Mouse (Mus musculus) thymus, postnatal 14 days (tissue): ENCODE measurements at regions not wholly inside any gene's neighbourhood (a gene's known extent, or its start where the extent isn't known, plus 50 kb on each side); places are given as distances from the start of the nearest gene placed in this dataset.

Experiments
- DNase-seq: peaks from one replicate; pipeline ENCODE4 v3.0.0; 2021

DNA sequence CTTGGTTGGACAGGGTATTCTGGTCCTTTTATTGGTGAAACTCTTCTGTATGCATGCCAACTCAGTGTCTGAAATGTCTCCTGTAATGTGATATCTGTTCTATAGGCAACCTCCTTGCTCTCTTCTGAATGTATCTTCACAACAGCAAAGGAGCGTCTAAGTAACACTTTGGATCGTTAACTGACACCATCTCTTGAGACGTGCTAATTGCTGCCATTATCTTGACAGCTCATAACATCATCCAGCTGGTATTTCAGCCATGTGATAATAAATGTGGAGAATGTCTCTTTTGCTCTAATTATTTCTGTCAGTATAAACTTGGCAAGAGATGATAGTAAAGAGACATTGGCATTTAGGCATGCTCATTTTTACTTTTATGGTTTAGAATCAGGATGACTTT, 68.8 kb upstream of the Col8a1 start:
- no peak for DNase-seq

DNA sequence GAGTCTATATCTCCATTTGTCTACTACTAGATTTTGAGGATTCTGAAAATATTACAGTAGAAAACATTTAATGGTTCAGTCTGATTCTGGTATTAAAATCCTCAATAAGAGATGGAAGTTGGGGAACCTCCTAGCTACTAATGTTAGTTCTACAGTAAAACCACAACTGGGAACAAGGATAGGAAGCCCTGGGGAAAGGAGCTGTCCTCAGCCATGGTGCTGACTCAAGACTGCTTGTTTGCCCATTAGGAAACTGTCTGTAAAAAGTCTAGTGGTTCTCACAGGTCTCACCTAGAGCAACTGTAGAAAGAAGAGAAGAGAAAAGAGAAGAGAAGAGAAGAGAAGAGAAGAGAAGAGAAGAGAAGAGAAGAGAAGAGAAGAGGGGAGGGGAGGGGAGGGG, 90.9 kb upstream of the Col8a1 start:
- DNase-seq: no peak

DNA sequence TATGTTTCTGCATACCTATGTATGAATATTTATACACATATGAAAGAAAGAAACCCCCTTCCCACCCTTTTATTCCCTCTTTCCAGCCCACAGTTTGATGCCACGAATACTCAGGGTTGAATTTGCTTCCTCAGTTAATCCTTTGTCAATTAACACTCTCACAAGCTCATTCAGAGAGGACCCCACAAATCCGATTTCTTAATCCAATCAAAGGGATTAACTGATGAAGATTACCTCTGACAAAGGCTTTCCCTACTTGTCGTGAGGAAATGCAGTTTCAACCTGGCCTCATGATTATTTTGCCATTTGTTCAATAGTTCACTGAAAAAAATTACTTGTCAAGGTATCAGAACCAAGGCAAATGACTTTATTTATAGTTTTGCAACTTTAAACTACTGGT, 91.8 kb upstream of the Col8a1 start:
- DNase-seq: no peak

DNA sequence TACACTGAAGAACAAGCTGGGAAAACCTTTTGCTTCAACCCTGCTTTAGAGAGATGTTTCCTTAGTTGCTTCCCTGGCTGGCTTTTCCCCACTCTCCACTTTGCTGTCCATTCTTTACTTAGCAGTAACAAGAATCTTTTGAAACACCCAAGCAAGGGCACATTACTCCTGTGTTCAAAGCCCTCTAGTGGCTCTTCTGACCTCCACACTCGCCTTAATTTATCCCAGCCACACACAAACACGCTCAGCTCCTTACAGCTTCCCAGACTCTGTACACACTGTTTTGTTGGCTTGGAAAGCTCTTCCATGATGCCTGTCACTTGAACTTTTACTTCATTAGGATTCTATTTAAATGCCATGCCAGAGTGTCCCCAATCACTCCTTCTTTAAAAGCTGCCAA, 97.3 kb upstream of the Col8a1 start:
- no peak for DNase-seq

DNA sequence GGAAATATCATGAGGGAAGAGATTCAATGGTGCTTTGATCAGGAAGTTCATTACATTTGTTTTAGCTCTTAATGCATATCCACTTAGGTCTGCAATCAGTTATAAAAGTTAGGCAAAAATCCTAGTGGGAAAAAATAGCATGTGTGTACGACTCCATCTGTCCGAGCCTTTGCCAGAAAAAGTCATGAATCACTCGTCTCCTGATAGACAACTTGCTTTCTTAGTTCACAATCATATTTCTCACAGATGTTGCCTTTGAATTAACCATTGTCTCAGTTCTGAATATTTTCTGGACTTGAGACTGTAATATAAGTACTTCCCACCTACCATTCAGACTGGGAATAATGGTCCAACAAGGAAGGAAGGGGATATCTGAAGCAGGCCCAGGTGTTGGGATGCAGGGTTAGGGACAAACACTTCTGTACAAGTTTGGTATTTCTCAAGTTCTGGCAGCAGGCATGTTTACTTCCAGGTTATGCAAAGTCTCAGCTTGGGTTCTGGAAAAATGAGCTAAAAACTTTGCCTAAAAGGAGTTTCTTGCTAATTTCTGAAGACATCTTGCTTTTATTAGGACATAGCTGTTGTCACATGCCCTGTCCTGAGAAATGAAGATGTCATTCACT, 98.4 kb upstream of the Col8a1 start:
- no peak for DNase-seq

DNA sequence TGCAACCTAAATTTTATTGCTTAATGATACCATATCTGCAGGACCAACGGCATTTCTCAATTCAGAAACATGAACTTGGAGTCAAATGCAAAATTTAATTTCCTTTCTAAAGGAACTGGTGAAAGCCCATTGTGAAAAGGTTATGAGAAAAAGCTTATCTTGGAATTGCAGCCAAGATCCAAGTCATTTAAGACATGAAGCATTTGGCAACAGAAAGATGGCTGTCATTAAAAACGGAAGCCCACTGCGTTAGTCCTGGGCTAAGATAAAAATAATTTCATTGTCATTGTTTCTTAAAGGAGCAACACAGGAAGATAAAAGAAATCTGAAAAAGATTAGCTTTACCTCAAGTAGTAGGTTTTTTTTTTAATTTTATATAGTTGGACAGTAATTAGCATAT, 99.2 kb upstream of the Col8a1 start:
- no peak for DNase-seq

DNA sequence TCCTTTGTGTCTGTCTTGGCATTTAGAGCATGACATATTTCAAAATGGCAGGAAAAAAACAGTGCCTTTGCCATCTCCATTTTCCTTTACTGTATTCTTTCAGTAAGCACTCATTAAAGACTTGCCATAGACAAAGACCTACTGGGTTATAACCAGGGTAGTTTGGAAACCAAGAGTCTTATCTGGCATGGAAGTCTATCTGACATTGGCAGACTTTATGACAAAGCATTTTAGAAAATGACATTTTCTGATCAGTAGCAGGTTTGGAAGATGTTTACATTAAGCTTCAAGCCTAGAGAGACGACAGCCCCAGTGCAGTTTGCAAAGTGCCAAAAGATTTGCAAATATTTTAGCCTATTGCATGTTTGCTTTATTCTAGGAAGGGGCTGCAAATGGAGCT, 102.5 kb upstream of the Col8a1 start:
- no peak for DNase-seq

DNA sequence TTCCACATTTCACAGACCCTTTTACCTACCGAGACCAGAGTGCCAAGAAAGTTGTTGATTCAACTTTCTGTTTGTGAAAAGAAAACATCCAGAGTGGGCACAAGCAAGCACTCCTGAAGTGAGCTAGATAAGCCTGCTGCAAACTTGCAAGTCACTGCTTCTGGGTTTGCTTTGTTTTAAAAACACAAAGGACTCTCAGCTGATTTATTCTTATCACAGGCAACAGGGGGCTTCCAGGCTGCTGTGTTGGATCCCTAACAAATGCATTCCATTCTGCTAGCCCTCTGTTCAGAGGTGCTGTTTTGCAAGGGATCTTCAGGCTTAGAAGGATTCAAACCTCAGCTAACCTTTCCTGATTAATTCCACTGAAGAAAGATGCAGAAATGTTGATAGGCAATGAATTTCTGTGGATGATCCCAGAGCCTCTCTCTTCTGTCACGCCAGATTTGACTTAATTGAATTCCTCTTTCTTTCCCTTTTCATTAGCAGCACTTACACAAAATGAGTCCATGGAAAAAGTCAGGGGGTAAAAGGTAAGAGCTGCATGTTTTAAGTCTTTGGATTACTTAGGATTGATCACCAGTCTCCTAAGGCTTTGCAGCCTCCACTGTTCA, 103.7 kb upstream of the Col8a1 start:
- DNase-seq: no peak

DNA sequence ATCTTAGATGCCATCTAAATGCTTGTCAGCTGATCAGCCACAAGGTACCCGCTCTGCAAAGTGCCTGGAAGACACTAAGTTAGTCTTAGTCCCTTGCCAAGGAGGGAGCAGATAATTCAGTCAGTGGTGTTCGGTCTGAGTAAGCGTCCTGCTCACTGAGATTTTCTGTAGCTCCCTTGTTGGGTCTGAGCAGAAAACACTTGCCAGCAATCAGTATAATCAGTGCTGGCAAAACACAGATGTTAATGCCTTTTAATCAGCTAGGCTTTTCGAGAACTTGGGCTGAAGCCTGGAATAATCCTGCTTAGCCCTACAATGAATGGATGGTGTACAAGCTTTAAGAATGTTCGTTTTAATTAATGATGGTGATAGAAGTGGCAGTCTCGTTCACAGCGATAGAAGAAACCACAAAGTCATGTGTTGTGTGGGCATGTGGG, 104.2 kb upstream of the Col8a1 start:
- no peak for DNase-seq

DNA sequence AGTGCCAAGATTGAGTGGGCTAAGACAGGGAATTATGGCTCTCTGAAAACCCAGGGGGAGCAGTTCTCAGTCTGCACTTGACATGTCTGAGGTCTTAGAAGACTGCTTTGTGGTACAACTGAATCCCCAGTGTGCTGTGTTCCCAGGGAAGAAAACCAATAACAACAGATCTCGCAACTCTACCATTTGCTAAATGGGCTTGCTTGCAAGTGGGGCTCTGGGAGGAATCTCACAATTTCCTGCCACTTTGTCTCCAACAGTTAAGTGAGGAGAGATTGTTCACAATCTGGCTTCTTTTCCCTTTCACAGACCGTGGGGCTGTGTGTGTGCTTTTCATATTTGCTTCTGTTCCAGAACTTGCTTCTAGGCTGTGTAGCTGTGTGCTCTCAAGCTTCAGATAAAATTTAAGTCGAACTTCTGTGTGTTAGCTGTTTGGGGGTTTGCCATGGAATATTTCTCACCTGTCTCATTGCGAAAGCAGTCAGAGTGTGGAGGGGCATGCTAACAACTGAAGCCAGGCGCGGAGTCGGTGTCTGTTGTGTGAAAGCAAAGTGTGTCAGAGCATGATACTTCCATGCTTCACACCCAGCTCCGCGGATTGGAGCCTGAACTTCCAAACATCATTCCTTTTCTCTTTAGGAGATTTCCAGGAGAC, 108.8 kb upstream of the Col8a1 start:
- DNase-seq: no peak

DNA sequence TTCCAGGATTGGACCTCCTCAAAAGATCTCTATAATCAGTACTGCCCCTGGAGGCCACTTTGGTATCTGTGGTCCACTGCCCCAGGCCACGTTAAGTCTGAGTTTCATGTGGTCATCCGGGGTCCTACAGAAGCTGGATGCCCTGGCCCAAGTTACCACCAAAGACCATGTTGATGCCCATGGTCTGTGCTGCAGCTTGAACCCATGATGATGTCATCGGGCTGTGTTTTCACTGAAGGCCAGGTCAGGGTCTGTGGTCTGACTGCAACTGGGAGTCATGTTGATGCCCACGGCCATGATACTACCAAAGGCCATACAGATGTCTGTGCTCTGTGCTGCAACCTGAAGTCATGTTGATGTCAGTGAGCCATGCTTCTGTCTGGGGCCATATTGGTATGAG, 122.3 kb upstream of the Col8a1 start:
- DNase-seq: no peak

DNA sequence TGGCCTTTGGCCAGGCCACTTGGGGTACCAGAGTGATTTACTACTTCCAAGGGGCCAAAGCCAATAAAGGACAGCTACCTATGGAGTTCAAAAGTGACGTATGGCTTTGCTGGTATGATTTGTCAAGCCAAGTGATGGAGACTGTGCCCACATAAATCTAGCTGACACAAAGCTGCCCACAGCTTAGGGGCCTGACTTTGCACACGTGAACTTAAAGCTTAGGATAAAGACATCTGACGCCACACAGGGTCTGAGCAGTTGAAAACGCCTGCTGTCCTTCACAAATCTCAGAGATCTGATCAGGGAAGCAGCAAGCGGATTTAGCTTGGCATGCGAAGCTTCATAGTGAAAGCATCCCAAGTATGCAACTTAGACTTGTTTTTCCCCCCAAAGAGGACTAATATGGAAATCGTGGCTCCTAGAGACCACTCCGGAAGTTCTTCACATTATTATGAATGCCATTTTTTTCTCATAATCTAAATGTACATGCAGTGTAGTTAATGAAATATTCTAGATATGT, 127.1 kb upstream of the Col8a1 start:
- no peak for DNase-seq

DNA sequence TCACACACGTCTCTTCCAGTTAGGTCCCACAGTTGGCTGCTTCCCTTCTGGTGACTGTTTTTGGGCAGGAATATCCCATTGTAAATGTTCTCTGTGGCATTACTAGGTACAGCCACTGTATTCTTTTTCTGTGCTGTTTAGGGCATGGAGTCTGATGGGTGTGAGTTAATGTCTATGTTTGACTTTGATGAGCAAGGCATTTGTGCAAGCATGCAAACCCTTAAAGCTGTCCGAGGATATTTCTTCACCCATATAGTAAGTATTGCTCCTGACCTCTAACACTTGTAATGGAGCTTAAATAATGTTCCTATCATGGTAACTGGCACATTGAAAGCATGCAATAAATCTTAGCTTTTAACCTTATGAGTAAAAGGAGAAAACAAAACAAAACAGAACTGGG, 133.6 kb upstream of the Col8a1 start:
- DNase-seq: no peak

DNA sequence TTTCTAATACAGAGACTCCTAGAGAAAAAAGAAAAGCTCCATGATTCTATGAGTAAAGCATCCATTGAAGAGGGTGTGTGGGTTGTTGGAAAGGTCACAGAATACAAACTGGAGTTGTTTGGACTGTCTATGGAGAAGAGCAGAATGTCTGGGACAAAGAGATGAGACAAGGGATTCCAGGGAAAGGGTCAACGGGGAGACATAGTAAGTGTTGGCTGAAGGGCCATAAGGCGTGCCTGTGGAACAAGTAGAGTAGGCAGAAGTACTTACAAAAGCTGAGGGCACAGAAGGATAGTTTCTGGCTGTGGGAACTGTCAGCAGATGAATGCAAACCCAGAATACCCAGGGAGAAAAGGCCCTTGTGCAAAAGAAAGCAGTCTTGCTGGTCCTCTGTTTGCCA, 134.0 kb upstream of the Col8a1 start:
- no peak for DNase-seq

DNA sequence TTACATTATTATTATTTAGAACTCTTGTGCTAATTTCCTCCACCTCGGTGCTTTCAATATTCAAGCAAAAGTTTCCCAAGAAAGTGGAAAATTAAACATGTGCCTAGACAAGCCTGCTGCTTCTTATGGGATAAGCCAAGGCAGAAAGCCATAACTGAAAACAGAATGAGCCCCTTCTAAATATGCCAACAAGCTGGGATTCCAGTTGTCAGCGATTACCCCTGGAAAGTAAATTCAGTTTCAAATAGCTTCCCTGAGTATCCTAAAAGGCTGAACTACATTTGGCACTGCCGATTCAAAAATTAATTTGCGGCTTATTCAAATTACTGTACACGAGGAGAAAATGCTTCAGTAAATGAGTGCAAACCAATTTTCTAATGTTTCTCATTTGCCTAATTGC, 135.6 kb upstream of the Col8a1 start:
- DNase-seq: no peak

DNA sequence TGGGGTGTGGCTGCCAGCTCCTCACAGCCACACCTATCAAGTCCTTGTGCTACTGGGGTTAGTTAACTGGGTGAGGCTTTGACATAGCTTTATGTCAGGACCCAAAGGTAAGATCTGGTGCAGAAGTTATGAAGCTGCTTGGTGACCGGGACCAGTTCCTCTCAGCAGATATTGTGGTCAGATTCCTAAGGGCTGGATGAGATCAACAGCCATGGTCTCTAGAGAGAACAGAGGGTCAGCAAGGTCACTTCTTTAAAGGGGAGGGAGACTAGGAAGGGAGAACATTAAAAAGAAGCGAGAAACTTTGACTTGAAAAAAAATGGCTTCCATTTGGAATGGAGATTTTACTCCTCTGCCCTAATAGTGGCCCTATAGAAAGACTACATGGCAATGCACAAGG, 138.6 kb upstream of the Col8a1 start:
- no peak for DNase-seq

DNA sequence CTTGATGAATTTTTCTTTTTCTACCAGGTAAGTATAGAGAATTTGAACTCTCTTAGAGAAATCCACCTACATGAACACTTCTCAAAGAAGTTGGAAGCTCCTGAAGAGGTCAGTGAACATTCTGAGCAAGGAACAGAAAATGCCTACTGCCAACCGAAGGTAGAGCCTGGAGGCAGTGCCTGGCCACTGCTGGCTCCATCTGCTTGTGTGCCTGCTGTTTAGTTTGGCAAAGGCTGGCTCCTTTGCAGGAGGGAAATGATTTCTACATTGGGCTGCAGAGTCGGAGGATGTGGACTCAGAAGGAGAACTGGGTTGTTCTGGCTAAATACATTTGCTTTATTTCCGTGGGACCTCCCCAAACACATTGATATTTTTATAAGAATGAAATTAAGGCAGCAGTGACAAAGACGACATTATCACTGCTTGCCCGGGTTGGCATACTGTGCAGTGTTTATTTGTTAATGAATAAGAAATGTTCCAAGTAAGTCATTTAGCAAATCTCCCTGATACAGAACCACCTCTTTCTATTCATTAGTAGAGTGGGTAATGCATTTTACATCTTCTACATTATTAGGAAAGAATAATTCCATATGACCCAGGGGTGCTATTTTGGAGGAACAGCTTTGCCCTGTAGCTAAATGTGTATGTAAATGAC, 139.3 kb upstream of the Col8a1 start:
- no peak for DNase-seq

DNA sequence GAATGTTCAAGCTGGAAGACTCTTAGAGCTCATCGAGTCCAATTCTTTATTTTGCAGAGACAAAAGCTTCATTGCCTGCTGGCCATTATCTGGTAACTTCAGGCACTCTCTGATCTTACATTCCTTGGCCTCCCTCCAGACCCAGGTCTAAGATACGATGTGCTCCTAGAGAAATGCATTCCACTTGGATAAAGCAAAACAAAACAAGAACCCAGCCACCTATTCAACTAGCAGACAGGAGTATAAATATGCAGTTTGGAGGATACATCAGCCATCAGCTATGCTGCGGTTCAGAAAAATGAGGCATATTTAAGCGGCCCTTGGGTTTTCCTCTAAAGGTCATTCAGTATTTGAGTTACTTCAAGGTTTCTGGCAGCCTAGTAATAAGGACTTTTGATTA, 146.5 kb upstream of the Col8a1 start:
- DNase-seq: no peak

DNA sequence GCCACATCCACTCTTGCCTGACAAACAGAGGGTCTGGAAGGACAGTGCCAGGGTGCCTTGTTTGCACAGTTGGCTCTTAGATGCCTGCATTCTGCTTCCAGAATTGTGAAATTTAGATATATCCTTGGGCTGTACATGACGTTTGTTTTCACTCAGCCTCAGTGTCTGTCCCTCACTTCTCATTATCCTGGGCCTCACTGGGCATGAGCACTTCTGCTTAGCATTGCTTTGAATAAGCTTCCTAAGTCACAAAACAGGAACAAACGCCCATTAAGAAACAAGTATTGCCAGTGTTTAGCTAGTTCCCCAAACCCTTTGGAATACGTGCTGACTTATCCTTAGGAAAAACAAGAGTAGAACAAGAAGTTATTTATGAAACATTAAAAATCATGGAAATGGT, 148.0 kb upstream of the Col8a1 start:
- no peak for DNase-seq

DNA sequence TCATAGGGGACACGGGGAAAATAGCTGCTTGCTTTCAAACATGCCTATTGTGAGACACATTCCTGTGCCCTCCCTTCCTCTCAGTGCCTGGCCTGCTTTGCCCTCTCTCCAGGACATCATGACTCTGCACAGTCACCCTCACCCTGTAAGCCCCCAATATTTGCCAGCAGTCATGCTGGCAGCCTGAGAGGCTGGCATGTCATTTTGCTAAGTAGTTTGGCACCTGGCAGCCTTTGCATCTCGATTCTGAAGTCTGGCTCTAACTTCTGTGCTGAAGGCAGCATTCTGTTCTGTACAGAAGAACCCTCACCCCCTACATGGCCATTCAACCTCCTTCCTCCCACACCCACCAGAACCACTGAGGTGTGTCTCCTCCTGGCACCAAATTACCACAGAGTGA, 157.5 kb upstream of the Col8a1 start:
- DNase-seq: no peak

DNA sequence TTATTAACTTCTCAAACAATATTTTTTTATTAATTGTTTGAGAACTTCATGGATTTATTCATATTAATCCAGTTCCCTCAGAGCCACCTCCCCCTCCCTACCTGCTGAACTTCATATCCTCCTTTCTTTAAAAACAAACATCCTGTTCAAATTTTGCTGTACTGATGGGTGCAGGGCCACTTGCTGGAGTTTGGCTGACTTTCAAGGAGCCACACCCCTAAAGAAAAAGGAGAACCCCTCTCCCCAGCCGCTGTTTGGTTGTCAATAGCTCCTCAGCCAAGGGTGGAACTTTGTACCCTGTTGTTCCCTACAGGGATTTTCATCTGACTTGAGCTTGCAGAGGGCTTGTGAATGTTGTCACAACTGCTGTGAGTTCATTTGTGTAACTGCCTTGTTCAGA, 160.0 kb upstream of the Col8a1 start:
- no peak for DNase-seq

DNA sequence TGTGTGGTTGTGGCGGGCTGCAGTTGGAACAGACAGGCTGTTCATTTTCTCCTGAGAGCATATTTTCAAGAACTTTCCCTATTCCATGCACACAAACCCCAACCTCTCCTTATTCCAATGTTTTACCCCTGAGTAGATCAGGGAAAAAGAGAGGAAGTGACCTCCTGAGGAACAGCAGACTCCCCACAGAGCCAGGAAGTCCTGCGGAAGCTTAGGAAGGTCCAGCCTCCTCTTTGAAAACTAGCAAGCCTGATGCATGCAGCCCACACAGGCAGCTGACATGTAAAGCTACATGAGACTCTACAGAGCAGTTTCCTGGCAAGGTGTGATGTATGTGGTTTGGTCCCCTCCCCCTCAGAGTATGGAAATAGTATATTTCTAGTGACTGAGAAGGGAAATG, 160.9 kb upstream of the Col8a1 start:
- DNase-seq: no peak

DNA sequence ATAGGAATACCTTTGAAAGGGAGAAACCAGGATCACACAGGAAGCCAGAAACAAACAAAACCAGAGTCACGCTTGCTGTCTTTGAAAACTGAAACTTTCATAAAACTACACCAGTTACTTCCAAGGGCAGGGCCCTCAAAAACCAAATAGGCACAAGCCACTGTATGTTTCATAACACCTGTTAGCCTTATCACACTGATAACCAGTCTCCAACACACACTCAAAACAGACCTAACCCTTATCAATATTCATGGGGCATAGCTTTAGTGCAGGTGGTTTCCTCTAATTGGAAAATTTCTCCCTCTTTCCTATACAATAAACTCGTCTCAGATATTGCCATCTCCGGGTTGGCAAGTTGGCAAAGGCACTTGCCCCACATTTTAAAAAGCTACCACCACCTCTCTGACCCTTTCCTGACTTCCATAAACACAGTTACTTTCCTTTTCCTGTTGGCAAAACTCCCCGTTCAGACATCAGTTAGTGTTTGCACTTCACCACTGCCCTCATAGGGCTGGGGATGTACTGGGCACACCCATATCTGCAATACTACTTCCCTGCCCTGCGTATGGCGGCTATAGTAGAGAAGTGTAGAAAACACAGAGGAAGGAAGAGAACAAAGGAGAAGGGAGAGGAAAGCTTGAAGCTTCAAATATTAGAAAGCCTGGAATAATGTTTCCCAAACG, 169.1 kb upstream of the Col8a1 start:
- DNase-seq: no peak

DNA sequence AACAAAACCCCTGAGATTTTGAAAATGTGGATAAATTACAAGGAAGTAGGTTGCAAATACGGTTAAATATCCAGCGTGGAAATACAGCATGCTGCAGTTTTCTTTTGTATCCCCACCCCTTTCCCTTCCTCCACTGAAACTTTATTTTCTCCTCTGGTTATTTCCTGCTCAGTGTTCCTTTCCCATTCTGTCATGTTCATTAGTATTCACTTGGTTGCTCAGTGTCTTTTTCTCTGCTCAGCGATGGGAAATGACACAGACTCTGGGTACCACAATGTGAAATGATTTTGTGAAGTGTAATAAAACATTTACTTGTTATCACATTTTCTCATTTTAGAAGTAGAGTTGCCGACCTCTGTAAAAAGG, 169.6 kb upstream of the Col8a1 start:
- no peak for DNase-seq
